Mouse (Mus musculus) thymus, adult 2 months (tissue): ENCODE results near the gene Dlx2.

ENCODE experiments used
- CTCF ChIP-seq: fragments of 200-500 bp; IDR thresholded peaks from 2 replicates; pipeline ENCODE4 v1.5.1; 2012; ENCODE audit warnings: mild to moderate bottlenecking, control low read depth, low read length, moderate library complexity, borderline replicate concordance; ENCODE audit not compliant: control insufficient read depth, poor library complexity, insufficient read depth; ENCODE audit errors: extremely low read depth
- POLR2A ChIP-seq: fragments of 200-500 bp; IDR thresholded peaks from 2 replicates; pipeline ENCODE4 v1.6.1; 2012; ENCODE audit warnings: mild to moderate bottlenecking, low read length, control low read depth, moderate library complexity; ENCODE audit not compliant: control insufficient read depth, poor library complexity, insufficient read depth; ENCODE audit errors: extremely low read depth

DNA sequence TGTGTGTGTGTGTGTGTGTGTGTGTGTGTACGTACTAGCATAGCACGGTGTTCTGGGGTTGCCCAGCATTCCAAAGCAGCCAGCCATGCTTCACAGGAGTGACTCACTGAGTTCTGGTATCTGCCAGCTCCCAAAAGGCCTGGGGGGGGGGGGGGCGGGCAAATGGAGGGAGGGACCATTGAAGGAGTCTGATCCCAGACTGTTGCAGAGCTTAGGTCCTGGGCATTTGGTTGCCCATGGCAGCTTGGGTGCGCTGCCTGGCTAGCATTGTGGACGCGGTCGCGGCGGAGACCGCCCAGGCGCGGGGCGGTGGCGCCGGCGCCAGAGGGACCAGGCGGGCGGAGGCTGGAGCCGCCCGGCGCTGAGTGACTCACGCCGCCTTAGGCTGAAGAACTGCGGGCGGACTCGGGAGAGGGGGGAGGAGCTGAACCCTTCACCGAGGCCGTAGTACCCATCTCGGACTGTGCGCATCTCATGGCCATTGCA, 3.7 kb downstream of the Dlx2 start:
- TF ChIP-seq CTCF (no peak), POLR2A (no peak)
